Mouse (Mus musculus) heart, postnatal 10 days (tissue): ENCODE results near the gene Erbb2. TPM values are rescaled to one million over a fixed set of nuclear protein-coding genes. Genes with fewer than 3 reads are reported as not detected.

ENCODE experiments used
- DNase-seq, 2 experiments: peaks; one replicate each; pipeline ENCODE4 v3.0.0; 2021
- intact Hi-C: fragments of 180-260 bp; cut with DNase I; formaldehyde crosslinking; loops from one replicate; pipeline ENCODE4 v1.15.1; 2025
- total RNA-seq, 2 experiments: library from RNA; stranded (reverse); gene quantifications; 2 replicates each; pipeline ENCODE4 v1.2.3; 2021

Gene Erbb2
- total RNA-seq, 2 experiments from 2014 or later, result 12.7 to 19.3 TPM

- peak; percentile 64 to 74 for DNase-seq
- intact Hi-C loops, result no loop called here
Measured at GRCm38 (mm10) chr11:98384721-98385637, 27.3 kb upstream of the Erbb2 start.

- intact Hi-C loops, result no loop called here
- DNase-seq, result no peak
Measured at GRCm38 (mm10) chr11:98385638-98386585, 26.4 kb upstream of the Erbb2 start, which contains the start of gene Pnmt. Gene Pnmt, plus strand, starts transcription at chr11:98386450.

GRCm38 (mm10) chr11:98386596-98386995 lies 25.7 kb upstream of the Erbb2 start:
- no peak for DNase-seq
- intact Hi-C loops, result no loop called here

- intact Hi-C loops, result no loop called here
- no peak for DNase-seq
Measured at GRCm38 (mm10) chr11:98387056-98387577, 25.2 kb upstream of the Erbb2 start.

GRCm38 (mm10) chr11:98388282-98388681 lies 24.0 kb upstream of the Erbb2 start:
- intact Hi-C loops, result loop anchor here (2.0 kb wide), 1 partner anchor 17 kb away; no protein-coding TSS in a partner anchor
- DNase-seq, result no peak

GRCm38 (mm10) chr11:98389221-98389780 lies 23.0 kb upstream of the Erbb2 start:
- DNase-seq, result peak; percentile 70 to 73
- intact Hi-C loops, result loop anchor here (1.0 to 2.0 kb wide), 2 partner anchors 18 to 47 kb away; no protein-coding TSS in a partner anchor

GRCm38 (mm10) chr11:98390141-98390540 lies 22.1 kb upstream of the Erbb2 start:
- intact Hi-C loops, result no loop called here
- DNase-seq, result no peak

GRCm38 (mm10) chr11:98392034-98392433 lies 20.2 kb upstream of the Erbb2 start:
- DNase-seq, result no peak
- intact Hi-C loops, result no loop called here

GRCm38 (mm10) chr11:98392645-98393044 lies 19.6 kb upstream of the Erbb2 start:
- intact Hi-C loops, result no loop called here
- peak in 1 of 2 experiments; percentile 31 for DNase-seq

GRCm38 (mm10) chr11:98393317-98393716 lies 19.0 kb upstream of the Erbb2 start:
- intact Hi-C loops, result no loop called here
- peak; percentile 76 to 79 for DNase-seq

GRCm38 (mm10) chr11:98394301-98394700 lies 18.0 kb upstream of the Erbb2 start:
- peak; percentile 76 to 80 for DNase-seq

GRCm38 (mm10) chr11:98395041-98395440 lies 17.2 kb upstream of the Erbb2 start:
- DNase-seq, result peak; percentile 80 to 85
- intact Hi-C loops, result no loop called here

More at GRCm38 (mm10) chr11:98394301-98394700, 18.0 kb upstream of the Erbb2 start:
- intact Hi-C loops, result no loop called here

- DNase-seq, result no peak
- intact Hi-C loops, result no loop called here
Measured at GRCm38 (mm10) chr11:98397946-98398345, 14.3 kb upstream of the Erbb2 start.

- peak; percentile 90 to 93 for DNase-seq
- intact Hi-C loops, result no loop called here
Measured at GRCm38 (mm10) chr11:98400161-98400726, 12.0 kb upstream of the Erbb2 start, which contains the start of gene Pgap3. Gene Pgap3, minus strand, starts transcription at chr11:98400490.

- intact Hi-C loops, result no loop called here
Measured at GRCm38 (mm10) chr11:98400816-98401215, 11.5 kb upstream of the Erbb2 start.

GRCm38 (mm10) chr11:98406621-98407020 lies 5.6 kb upstream of the Erbb2 start:
- intact Hi-C loops, result no loop called here
- no peak for DNase-seq

More at GRCm38 (mm10) chr11:98400816-98401215, 11.5 kb upstream of the Erbb2 start:
- no peak for DNase-seq

GRCm38 (mm10) chr11:98408872-98409271 lies 3.4 kb upstream of the Erbb2 start:
- DNase-seq, result no peak
- intact Hi-C loops, result no loop called here

- no peak for DNase-seq
- intact Hi-C loops, result no loop called here
Measured at GRCm38 (mm10) chr11:98409341-98409822, 2.9 kb upstream of the Erbb2 start.

- intact Hi-C loops, result loop anchor here (2.0 kb wide), 1 partner anchor 26 kb away; the partner anchor contains the start of gene Mien1
- DNase-seq, result peak; percentile 57
Measured at GRCm38 (mm10) chr11:98412797-98413301, 579 bp downstream of the Erbb2 start.
